Mouse (Mus musculus): ENCODE data around the gene Angptl7. TPM values are rescaled to one million over a fixed set of nuclear protein-coding genes. Genes with fewer than 3 reads are reported as not detected.
A peak's percentile ranks its signal among the peaks of the same experiment; 100 is the strongest.

Gene Angptl7
- polyA plus RNA-seq, 1 experiment: 0.04 TPM

- Histone ChIP-seq H3K79me2 (ENCODE audit: control insufficient read depth, insufficient read depth) (no peaks in the 10 kb centered on the region), H3K36me3 (ENCODE audit: control insufficient read depth, insufficient read depth) (peaks cover 41% of the 10 kb centered on the region), H3K4me3 (ENCODE audit: insufficient read depth, poor library complexity, severe bottlenecking) (no peak overlapping the region), H3K27me3 (ENCODE audit: control insufficient read depth, insufficient read depth, insufficient read length) (no peaks in the 10 kb centered on the region), H3ac (ENCODE audit: control insufficient read depth, insufficient read length, low read depth) (no peak overlapping the region), H3K79me3 (ENCODE audit: low read depth) (no peaks in the 10 kb centered on the region)
- TF ChIP-seq MAX (IDR thresholded peaks at IDR 0.05) (no peak), MYOD1 (IDR thresholded peaks at IDR 0.05; ENCODE audit: control insufficient read depth, insufficient read length, low read depth) (no peak), FOSL1 (IDR thresholded peaks at IDR 0.05; ENCODE audit: insufficient read depth, low read length, poor library complexity, severe bottlenecking) (no peak), MYOG (IDR thresholded peaks at IDR 0.05; ENCODE audit: control insufficient read depth, extremely low read depth, insufficient read length) (no peak), CEBPB (IDR thresholded peaks at IDR 0.05; ENCODE audit: low read depth) (no peak)
Observed at GRCm38 (mm10) chr4:148461772-148462171, 38.5 kb downstream of the Angptl7 start.

DNA sequence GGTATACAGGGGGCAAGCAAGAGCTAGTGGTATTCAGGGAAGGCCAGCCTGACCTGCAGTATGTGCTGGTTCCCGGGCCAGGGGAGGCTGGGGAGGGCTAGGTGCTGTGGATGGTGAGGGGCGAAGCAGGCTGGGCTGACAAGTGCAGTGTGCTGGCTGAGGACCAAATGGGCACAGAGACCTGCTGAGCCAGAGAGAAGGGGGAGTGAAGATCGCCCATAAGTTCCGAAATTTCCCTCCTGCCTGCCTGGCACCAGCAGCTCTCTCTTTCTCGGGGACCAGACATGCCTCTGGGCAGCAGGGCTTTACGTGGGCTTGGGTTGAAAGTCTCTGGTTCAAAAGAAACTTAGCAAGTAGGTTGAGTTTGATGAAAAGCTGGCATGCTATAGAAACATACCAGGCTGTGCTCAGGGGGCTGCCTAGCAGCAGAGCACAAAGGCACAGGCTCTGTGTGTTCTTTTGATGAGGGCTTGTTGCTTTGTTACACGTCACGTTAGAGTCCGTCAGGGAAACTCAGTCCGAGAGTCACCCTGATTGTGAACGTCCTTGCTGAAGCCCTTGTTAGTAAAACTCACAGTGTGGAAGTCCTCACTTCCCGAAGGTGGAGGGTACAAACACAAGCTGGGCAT, 39.5 kb downstream of the Angptl7 start:
- Histone ChIP-seq H3K27me3 (ENCODE audit: control insufficient read depth, insufficient read depth, insufficient read length) (no peaks in the 10 kb centered on the region), H3K36me3 (ENCODE audit: control insufficient read depth, insufficient read depth) (peaks cover 38% of the 10 kb centered on the region), H3K79me3 (ENCODE audit: low read depth) (no peaks in the 10 kb centered on the region), H3ac (ENCODE audit: control insufficient read depth, insufficient read length, low read depth) (no peak overlapping the region), H3K4me3 (ENCODE audit: insufficient read depth, poor library complexity, severe bottlenecking) (no peak overlapping the region), H3K79me2 (ENCODE audit: control insufficient read depth, insufficient read depth) (no peaks in the 10 kb centered on the region)
- TF ChIP-seq CEBPB (IDR thresholded peaks at IDR 0.05; ENCODE audit: low read depth): no peak

DNA sequence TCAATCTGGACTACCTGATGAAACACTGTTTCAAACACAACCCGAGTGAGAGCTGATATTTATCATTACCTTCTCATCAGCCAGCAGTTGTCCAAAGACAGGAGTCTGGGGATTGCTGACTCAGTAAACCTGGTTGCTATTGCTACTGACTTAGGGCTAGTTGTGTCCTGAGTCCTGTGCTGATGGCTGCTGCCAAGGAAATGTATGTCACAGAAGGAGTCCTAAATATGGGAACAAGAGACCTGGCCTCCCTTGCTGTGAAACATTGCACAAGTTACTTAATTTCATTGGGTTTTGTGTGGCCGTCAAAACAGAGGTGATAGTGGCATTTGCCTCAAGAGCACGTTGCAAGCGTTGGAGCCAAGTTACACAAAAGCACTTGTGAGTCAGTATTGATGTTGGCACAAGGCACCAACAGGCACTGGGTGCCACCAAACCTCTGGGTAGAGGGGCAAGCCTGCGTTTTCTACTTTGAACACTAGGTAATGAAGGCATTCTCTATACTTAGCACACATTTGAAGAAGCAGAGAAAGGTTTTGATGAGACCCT, 44.7 kb downstream of the Angptl7 start:
- no peak for TF ChIP-seq MAX (IDR thresholded peaks at IDR 0.05)
- no peak for TF ChIP-seq USF1 (IDR thresholded peaks at IDR 0.05; ENCODE audit: low read depth)
- TF ChIP-seq MYOD1 (IDR thresholded peaks at IDR 0.05; ENCODE audit: control insufficient read depth, insufficient read length, low read depth): no peak
- no peak for TF ChIP-seq FOSL1 (IDR thresholded peaks at IDR 0.05; ENCODE audit: insufficient read depth, low read length, poor library complexity, severe bottlenecking)
- no peak for TF ChIP-seq MYOG (IDR thresholded peaks at IDR 0.05; ENCODE audit: control insufficient read depth, extremely low read depth, insufficient read length)
- no peak for TF ChIP-seq CEBPB (IDR thresholded peaks at IDR 0.05; ENCODE audit: low read depth)
- no peak for TF ChIP-seq CTCF (IDR thresholded peaks at IDR 0.05; ENCODE audit: control insufficient read depth, insufficient read depth, insufficient read length)
- peaks cover 6% of the 10 kb centered on the region for H3K79me2 ChIP-seq (ENCODE audit: control insufficient read depth, insufficient read depth)
- peaks cover 4% of the 10 kb centered on the region for H3K79me3 ChIP-seq (ENCODE audit: low read depth)
- no peak overlapping the region for H3K4me3 ChIP-seq (ENCODE audit: insufficient read depth, poor library complexity, severe bottlenecking)
- no peaks in the 10 kb centered on the region for H3K27me3 ChIP-seq (ENCODE audit: control insufficient read depth, insufficient read depth, insufficient read length)
- no peak overlapping the region for H3ac ChIP-seq (ENCODE audit: control insufficient read depth, insufficient read length, low read depth)
- peaks cover 32% of the 10 kb centered on the region for H3K36me3 ChIP-seq (ENCODE audit: control insufficient read depth, insufficient read depth)

DNA sequence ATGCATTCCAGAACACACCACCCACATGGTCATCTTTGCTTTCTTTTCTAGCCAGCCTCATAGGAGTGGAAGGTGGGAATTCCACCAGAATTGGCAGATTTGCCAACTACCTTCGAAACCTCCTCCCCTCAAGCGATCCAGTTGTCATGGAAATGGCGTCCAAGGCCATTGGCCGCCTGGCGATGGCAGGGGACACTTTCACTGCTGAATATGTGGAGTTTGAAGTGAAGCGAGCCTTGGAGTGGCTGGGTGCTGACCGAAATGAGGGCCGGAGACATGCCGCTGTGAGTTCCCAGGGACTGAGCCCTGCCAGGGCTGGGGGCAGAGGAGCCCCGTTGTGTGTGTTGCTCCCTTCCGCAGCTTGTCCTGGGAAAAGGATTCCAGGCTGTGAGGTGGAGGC, 46.6 kb downstream of the Angptl7 start:
- H3K4me3 ChIP-seq (ENCODE audit: insufficient read depth, poor library complexity, severe bottlenecking): no peak overlapping the region
- H3K79me3 ChIP-seq (ENCODE audit: low read depth): peaks cover 18% of the 10 kb centered on the region
- H3K79me2 ChIP-seq (ENCODE audit: control insufficient read depth, insufficient read depth): peaks cover 25% of the 10 kb centered on the region
- H3K36me3 ChIP-seq (ENCODE audit: control insufficient read depth, insufficient read depth): peaks cover 27% of the 10 kb centered on the region
- TF ChIP-seq MYOD1 (IDR thresholded peaks at IDR 0.05; ENCODE audit: control insufficient read depth, insufficient read length, low read depth) (no peak), MAX (IDR thresholded peaks at IDR 0.05) (no peak)
- H3ac ChIP-seq (ENCODE audit: control insufficient read depth, insufficient read length, low read depth): no peak overlapping the region
- no peaks in the 10 kb centered on the region for H3K27me3 ChIP-seq (ENCODE audit: control insufficient read depth, insufficient read depth, insufficient read length)

GRCm38 (mm10) chr4:148448853-148449245, 51.4 kb downstream of the Angptl7 start:
- H3K79me2 ChIP-seq (ENCODE audit: control insufficient read depth, insufficient read depth): peaks cover 31% of the 10 kb centered on the region
- H3K27me3 ChIP-seq (ENCODE audit: control insufficient read depth, insufficient read depth, insufficient read length): no peaks in the 10 kb centered on the region
- H3K79me3 ChIP-seq (ENCODE audit: low read depth): peaks cover 20% of the 10 kb centered on the region
- H3ac ChIP-seq (ENCODE audit: control insufficient read depth, insufficient read length, low read depth): peak overlapping the region; percentile 35
- TF ChIP-seq USF1 (IDR thresholded peaks at IDR 0.05; ENCODE audit: low read depth): no peak
- no peak for TF ChIP-seq MYOG (IDR thresholded peaks at IDR 0.05; ENCODE audit: control insufficient read depth, extremely low read depth, insufficient read length)
- TF ChIP-seq CEBPB (IDR thresholded peaks at IDR 0.05; ENCODE audit: low read depth): no peak
- no peak for TF ChIP-seq MAX (IDR thresholded peaks at IDR 0.05)
- no peak for TF ChIP-seq MYOD1 (IDR thresholded peaks at IDR 0.05; ENCODE audit: control insufficient read depth, insufficient read length, low read depth)
- TF ChIP-seq FOSL1 (IDR thresholded peaks at IDR 0.05; ENCODE audit: insufficient read depth, low read length, poor library complexity, severe bottlenecking): no peak
- no peak for TF ChIP-seq CTCF (IDR thresholded peaks at IDR 0.05; ENCODE audit: control insufficient read depth, insufficient read depth, insufficient read length)
- H3K36me3 ChIP-seq (ENCODE audit: control insufficient read depth, insufficient read depth): peaks cover 11% of the 10 kb centered on the region
- peak overlapping the region; percentile 78 for H3K4me3 ChIP-seq (ENCODE audit: insufficient read depth, poor library complexity, severe bottlenecking)

- H3K36me3 ChIP-seq (ENCODE audit: control insufficient read depth, insufficient read depth): peaks cover 11% of the 10 kb centered on the region
- peak within 1 kb of the TSS; percentile 68 for H3ac ChIP-seq (ENCODE audit: control insufficient read depth, insufficient read length, low read depth)
- peak within 1 kb of the TSS; percentile 78 for H3K4me3 ChIP-seq (ENCODE audit: insufficient read depth, poor library complexity, severe bottlenecking)
- H3K27me3 ChIP-seq (ENCODE audit: control insufficient read depth, insufficient read depth, insufficient read length): no peaks in the 10 kb centered on the region
- H3K79me3 ChIP-seq (ENCODE audit: low read depth): peaks cover 25% of the 10 kb centered on the region
- peaks cover 36% of the 10 kb centered on the region for H3K79me2 ChIP-seq (ENCODE audit: control insufficient read depth, insufficient read depth)
- TF ChIP-seq MYOD1 (IDR thresholded peaks at IDR 0.05; ENCODE audit: control insufficient read depth, insufficient read length, low read depth) (no peak), MAX (IDR thresholded peaks at IDR 0.05) (peak; percentile 96)
Observed at GRCm38 (mm10) chr4:148448179-148448852, 51.9 kb downstream of the Angptl7 start, which contains the start of gene Mtor. Gene Mtor (plus strand): TSS chr4:148448611.

Other genes starting within 250 kb of the Angptl7 start
- 0.04 TPM for gene Disp3, start 212.5 kb downstream of the Angptl7 start, polyA plus RNA-seq (2012; fragmentation: generic; extraction: Trizol)
- 19.7 TPM for gene Ubiad1, start 55.7 kb downstream of the Angptl7 start, polyA plus RNA-seq (2012; fragmentation: generic; extraction: Trizol)
- gene Mtor, start 51.8 kb downstream of the Angptl7 start, polyA plus RNA-seq (2012; fragmentation: generic; extraction: Trizol): 20.0 TPM
- gene Exosc10, start 58.0 kb upstream of the Angptl7 start, polyA plus RNA-seq (2012; fragmentation: generic; extraction: Trizol): 53.7 TPM
- 282 TPM for gene Srm, start 91.0 kb upstream of the Angptl7 start, polyA plus RNA-seq (2012; fragmentation: generic; extraction: Trizol)
- 0.36 TPM for gene Masp2, start 102.1 kb upstream of the Angptl7 start, polyA plus RNA-seq (2012; fragmentation: generic; extraction: Trizol)
- 198 TPM for gene Tardbp, start 126.6 kb upstream of the Angptl7 start, polyA plus RNA-seq (2012; fragmentation: generic; extraction: Trizol)
- gene Gm572, start 142.9 kb upstream of the Angptl7 start, polyA plus RNA-seq (2012; fragmentation: generic; extraction: Trizol): not detected

All from C2C12 (cell line).